Mouse (Mus musculus) kidney, adult 18-20 months (tissue): ENCODE results near the gene Nsmf.

ENCODE experiments used
- DNase-seq: peaks from one replicate; pipeline ENCODE4 v3.0.0; 2021

Gene Nsmf

DNA sequence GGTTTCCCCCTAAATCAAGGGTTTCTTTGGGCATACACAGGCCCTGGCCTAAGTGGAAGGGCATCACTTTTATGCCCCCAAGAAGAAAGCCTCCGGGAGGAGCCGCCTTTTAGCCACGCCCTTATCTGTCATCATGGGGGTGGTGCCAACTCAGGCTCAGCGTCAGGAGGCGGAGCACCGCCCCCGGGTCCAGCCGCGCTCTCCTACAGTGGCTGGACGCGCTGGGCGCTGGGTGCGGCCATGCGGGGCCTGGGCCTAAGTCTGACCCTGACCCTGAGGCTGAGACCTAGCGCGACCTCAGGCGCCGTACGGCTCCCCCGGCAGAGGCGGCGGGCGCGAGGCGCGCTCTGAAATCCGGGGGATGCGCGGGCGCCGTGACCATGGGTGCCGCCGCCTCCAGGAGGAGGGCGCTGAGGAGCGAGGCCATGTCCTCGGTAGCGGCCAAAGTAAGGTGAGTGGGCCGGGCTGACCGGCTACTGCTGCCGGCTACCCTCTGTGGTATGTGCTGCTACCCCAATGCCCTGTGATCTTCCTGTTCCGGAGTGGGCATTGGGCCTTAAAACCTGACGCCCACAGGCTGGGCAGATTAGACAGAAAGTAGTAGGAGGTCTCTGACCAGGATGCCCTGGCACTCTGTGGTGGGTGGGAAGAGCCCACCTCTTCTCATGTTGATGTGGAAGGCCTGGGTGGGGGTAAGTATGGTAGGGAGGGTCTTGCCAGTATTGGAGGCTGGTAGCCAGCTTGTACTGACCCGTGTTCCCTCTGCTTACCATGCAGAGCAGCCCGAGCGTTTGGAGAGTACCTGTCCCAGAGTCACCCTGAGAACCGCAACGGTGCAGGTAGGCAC lies at the start of gene Nsmf:
Gene Nsmf, plus strand, starts transcription at position 135 of the 847 bp plus-strand sequence.
- DNase-seq = peak; percentile 90

DNA sequence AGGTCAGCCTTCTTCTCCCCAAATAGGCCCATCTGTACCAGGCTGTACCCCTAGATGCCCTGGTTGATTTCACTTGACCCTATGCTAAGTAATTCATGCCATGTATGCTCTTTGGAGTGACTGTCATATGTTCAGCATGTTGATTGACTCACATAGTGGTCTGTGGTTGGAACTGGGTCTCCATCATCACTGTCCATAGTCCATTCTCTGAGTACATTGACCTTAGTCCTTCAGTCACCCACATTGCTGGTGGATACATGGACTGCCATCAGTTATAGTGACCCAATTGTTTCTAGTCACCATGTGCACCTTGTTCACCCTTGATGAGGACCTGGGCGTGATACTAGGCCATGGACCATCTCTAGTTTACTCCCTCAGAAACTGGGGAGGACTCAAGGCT lies 47.4 kb upstream of the Nsmf start:
- DNase-seq = no peak

DNA sequence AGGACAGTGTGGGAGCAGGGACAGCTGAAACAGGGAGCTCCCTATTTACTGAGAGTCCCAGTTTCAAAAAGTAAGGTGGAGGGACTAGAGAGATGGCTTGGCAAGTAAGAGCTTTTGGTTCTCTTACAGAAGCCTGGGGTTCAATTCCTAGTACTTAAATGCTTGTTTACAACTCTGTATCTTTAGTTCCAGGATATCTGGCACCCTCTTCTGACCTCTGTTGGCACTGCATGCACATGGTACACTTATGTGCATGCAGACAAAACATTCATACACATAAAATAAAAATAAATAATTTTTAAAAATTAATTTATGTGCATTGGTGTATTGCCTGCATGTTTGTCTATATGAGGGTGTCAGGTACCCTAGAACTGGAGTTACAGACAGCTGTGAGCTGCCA lies 45.9 kb upstream of the Nsmf start:
- no peak for DNase-seq

GRCm38 (mm10) chr2:25022678-25023077 lies 31.5 kb upstream of the Nsmf start:
- DNase-seq = no peak

DNA sequence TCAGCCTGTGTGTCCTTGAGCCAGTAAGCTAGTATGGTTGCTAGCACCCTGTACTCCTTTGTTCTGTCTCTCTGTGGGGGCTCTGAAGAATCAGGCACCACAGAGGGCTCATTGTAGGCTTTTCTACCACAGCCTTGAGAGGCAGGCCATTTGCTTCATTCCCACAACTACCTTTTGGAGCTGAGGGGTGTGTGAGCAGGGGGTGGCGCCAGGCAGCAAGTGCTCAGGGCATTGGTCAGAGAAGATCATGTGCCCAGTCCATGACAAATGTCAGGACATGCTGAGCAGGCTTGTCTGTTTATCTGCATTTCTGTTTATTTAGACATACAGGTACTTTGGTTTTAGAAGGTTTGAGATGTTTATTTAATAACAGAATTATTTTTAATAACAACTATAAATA lies 29.0 kb upstream of the Nsmf start:
- no peak for DNase-seq

GRCm38 (mm10) chr2:25034994-25035393 lies 19.2 kb upstream of the Nsmf start:
- DNase-seq = no peak

- no peak for DNase-seq
These were observed 14.1 kb upstream of the Nsmf start for GRCm38 (mm10) chr2:25040089-25040488.

DNA sequence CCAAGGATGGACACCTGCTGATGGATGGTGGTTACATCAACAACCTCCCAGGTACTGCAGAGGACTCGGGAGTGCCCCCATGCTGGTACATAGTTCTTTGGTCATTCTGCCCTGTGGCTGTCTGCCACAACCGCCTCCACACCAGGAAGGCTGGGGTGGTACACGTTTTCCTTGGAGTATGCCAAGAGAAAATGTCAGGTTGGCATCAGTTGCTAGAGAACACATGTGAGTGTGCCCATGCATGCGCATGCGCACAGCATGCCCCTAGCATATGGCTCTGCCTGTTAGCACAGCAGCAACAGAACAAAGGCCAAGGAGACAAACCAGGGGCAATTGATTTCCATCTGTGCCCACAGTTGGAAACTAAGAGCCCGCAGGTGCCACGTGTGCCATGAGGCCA lies 3.2 kb upstream of the Nsmf start:
- no peak for DNase-seq

GRCm38 (mm10) chr2:25051450-25051849 lies 2.7 kb upstream of the Nsmf start:
- DNase-seq = peak; percentile 21

DNA sequence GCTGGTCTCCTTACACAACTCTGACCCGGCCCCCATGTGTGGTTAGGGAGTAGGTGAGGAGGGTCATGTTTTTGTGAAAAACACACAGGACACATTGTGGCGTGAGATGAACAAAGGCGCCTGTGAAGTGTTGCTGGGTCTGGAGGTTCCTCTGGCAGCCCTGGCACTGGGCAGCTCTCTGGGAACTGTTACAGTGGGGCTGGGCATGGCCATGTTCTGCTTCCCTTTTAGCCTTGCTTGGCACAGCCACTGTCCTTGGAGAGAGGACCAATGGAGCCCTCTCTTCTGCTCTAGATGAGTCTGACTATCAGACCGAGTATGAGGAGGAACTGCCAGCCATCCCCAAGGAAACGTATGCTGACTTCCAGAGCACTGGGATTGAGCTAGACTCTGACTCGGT lies 1.1 kb upstream of the Nsmf start:
- DNase-seq = no peak

DNA sequence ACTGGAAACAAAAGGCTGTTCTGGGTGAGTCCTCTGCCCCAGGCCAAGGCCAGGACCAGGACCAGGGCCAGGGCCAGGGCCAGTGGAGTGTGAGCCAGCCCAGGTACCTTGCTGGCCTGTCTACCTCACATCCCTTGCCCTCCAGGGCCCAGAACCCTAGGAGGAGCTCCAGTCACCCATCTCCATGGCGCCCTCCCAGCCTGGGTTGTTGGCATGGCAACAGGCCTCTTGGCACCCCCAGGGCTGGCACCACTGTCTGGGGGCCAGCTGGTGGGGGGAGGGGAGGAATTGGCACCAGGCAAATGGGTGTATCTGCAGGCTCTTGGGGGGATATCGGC lies 882 bp downstream of the Nsmf start:
- DNase-seq = no peak

- DNase-seq = no peak
These were observed 1.4 kb downstream of the Nsmf start for GRCm38 (mm10) chr2:25055409-25056155.

DNA sequence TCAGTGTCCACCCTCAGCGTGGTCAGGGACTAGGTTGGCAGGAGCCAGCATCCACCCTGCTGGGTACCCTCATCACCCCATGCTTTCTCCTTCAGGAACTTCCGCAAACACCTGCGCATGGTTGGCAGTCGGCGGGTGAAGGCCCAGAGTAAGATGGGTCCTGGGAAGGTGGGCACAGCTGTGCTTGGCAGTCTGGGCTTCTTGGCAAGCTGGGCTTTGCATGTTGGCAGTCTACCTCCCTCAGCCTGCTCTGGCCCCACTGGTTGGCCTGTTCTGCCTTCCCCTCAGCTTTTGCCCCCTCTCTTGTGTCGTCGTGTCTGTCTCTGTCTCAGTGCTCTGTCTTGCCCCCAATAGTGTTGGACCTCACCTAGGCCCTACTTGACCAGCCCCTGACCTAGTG lies 4.8 kb downstream of the Nsmf start:
- DNase-seq = no peak

- DNase-seq = no peak
These were observed 9.4 kb downstream of the Nsmf start for GRCm38 (mm10) chr2:25063523-25063922.

- DNase-seq = no peak
These were observed 10.1 kb downstream of the Nsmf start for GRCm38 (mm10) chr2:25064285-25064684.

DNA sequence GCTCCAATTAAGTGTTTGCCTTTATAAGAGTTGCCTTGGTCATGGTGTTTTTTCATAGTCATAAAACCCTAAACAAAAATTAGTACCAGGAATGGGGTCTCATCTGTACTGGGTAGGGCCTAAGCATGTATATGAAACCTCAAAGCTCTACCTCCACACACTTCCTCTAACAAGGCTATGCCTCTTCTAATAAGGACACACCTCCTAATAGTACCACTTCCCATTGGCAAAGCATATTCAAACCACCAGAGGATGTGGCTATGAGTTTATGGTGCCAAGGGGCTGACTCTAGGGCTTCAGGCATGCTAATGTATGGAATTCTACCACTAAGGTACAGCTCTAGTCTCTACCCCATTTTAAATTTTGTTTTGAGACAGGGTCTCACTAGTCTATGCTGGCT lies 11.4 kb downstream of the Nsmf start:
- no peak for DNase-seq

- DNase-seq = no peak
These were observed 12.4 kb downstream of the Nsmf start for GRCm38 (mm10) chr2:25066552-25066951.

GRCm38 (mm10) chr2:25069537-25069936 lies 15.4 kb downstream of the Nsmf start:
- no peak for DNase-seq

- DNase-seq = no peak
These were observed 18.2 kb downstream of the Nsmf start for GRCm38 (mm10) chr2:25072398-25072797.

- DNase-seq = peak; percentile 66
These were observed 21.4 kb downstream of the Nsmf start for GRCm38 (mm10) chr2:25075506-25075905.

GRCm38 (mm10) chr2:25078967-25079366 lies 24.8 kb downstream of the Nsmf start:
- DNase-seq = peak; percentile 77

DNA sequence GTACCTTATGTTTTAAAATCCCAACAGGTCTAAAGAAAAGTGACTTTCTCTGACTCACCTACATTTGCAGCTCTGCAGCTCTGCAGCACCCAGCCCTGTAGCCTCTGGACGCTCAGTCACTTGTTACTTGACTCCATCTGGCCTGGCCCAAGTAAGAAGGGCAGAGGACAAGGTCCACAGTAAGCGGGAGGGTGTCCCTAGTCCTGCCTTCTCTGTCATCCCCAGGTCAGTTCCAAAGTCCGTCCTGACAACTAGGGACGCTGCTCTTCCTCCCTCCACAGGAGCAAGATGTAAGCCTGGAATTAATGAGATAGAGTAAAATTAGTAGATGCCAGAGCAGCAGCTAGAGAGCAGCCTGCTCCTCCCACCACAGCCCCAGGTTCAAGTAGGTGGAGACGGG lies 25.9 kb downstream of the Nsmf start, which contains the start of gene Entpd8:
Gene Entpd8, plus strand, starts transcription at position 229 of the 400 bp plus-strand sequence.
- peak; percentile 67 for DNase-seq

DNA sequence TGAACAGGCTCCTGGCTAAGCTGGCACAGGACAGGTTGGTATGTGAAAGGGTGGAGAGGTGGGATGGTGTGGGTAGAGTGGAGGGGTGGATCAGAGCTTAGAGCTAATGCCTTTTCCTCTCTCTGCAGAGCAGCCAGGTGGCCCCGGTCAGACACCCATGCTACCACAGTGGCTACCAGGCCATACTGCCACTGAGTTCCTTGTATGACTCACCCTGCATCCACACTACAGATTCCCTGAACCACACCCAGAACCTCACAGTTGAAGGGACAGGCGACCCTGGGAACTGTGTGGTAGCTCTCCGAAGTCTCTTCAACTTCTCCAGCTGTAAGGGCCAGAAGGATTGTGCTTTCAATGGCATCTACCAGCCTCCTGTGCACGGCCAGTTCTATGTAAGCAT lies 29.5 kb downstream of the Nsmf start:
- no peak for DNase-seq

DNA sequence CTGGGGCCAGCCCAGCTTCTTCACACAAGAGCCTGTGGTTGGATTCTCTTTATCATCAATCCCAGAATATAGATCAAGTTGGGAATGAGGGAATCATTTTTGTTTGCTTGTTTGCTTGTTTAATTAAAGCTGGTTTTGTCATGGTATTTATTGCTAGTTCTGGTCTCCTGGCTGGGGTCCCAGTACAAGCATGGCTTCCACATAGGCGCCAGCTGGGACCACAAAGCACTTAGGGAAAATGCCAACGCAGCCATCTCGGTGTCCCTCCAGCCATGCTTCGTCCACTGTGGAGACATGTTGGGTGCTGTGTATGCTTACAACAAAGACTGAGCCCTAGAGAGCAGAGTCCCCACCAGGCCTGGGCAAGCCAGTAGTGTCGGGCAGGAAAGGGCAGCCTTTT lies 31.4 kb downstream of the Nsmf start:
- DNase-seq = no peak
